Mouse (Mus musculus) activated CD4-positive, CD25-positive, alpha-beta regulatory T cell, adult 4 months (primary cell): Measurements from ENCODE around the gene 1700029I15Rik. TPM values are rescaled to one million over a fixed set of nuclear protein-coding genes. Genes with fewer than 3 reads are reported as not detected.

Experiments used
- ATAC-seq: one replicate; pipeline ENCODE4 v1.8.0; 2017
- polyA plus RNA-seq, 2 experiments: library from polyadenylated mRNA; unstranded; fragments of 100-300 nt; shearing (Covaris generic); gene quantifications; one replicate each; pipeline ENCODE4 v1.2.1; 2017

Gene 1700029I15Rik
- polyA plus RNA-seq, 2 experiments from 2014 or later: 1.1 to 1.2 TPM

GRCm38 (mm10) chr2:92374514-92374913 lies 7.8 kb upstream of the 1700029I15Rik start, which contains the start of the genes Pex16 and Large2:
Gene Pex16, plus strand, starts transcription at chr2:92374676.
Gene Large2, minus strand, starts transcription at chr2:92374869.
- ATAC-seq: no peak

DNA sequence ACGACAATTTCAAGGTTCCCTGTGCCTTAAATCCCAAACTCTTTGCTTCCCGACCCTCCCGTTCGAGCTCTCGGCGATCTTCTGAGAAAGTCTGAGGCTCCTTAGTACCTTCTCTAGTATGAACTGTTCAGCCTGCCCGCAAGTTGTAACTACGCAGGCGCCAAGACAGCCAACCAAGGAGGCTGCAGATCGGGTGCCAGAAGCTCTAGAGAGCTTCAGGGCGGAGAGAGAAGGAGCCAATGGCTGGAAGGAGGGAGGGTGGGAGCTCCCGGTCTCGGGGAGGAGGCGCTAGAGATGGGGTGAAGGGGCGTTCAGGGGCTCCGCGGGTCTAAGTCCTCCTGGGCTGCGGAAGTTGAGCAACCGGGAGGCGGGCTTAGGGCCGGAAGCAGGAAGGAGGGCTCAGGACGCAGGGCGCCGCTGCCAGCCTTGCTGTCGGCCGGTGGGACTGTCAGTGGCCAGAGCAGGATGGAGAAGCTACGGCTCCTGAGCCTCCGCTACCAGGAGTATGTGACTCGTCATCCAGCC lies 7.2 kb upstream of the 1700029I15Rik start:
- peak; percentile 91 for ATAC-seq

- ATAC-seq: no peak
These were observed 6.5 kb upstream of the 1700029I15Rik start for GRCm38 (mm10) chr2:92375788-92376187.

DNA sequence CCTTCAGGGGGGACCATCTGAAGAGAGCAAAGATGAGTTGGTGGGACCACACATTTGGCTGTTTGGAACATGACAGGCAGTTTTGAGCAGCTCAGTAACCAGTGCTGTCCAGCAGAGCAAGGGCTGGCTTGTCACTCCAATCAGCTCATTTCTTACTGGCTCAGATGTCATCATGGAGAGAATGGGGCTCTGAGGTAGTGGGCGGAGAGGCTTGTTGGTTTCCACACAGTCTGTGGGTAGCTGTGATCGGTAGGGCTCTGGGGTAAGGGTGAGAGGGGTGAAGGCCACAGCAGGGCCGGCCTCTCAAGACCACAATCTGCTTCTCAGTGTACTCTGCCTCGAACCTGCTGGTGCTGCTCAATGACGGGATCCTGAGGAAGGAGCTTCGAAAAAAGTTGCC lies 6.0 kb upstream of the 1700029I15Rik start:
- ATAC-seq: no peak

DNA sequence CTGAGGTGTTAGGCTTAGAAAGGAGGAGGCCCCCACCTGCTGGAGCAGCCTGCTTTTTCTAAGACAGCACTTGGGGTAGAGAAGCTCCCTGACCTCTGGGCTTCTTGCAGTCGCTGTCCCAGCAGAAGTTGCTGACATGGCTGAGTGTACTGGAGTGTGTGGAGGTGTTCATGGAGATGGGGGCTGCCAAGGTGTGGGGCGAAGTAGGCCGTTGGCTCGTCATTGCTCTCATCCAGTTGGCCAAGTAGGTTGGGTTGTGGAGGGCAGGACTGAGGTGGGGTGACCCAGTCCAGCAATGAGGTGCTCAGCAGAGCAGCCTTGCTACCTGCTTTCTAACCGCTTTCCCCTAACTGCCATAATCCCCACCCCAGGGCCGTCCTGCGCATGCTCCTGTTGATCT lies 5.0 kb upstream of the 1700029I15Rik start:
- ATAC-seq: no peak

DNA sequence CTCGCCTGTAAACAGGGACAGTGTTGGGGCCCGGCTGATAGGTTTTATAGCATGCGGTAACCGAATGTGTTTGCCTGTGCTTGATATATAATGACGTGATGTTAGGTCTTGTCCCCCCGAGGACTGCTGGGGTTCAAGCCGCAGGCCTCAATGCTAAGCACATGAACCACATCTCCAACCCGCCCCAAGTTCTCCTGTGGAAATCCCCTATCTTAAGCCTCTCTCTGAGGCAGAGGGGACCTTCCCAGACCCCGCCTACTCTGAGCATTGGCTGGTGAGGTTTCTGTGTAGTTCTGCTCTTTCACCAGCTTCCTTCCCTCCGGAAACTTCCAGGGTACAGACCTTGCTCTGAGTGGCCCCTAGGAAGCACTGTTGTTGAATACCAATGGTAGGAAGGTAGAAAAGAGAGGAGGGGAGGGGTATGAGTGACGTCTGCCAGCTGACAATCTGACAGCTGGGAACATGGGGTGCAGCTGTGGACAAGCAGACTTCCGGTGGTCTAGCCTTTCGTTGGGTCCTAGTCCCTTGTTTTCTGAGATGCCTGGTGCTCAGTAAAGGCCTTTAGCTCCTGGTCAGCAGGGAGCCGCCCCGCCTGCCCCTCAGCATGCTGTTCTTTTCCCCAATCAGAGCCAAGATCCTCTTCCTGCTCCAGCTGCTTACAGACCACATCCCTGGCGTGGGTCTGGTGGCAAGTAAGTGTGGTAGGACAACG lies 2.4 kb upstream of the 1700029I15Rik start:
- ATAC-seq: peak; percentile 43

DNA sequence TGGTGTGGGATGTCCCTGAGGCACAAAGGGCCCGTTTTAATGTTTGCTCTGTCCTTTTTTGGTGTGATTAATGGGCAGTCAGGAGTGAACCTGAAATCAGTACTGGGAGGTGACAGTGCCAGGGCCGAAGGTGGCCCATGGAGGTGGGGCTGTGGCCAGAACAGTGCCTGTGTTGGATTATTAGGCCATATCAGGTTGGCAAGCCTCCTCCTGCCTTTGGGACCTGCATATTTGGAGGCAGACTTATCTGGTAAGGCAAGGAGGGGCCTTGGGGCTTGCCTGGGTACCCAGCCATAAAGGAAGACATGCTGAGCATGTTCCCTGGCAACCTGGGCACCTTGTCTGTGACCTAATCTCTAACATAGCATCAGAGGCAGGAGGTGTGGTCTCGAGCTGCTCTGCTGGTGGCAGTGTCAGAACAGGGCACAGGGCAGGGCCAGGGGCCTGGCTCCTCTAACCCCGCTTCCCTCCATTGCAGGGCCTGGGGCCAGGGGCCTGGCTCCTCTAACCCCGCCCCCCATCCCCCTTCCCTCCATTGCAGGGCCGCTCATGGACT lies 1.8 kb upstream of the 1700029I15Rik start:
- ATAC-seq: no peak

GRCm38 (mm10) chr2:92381161-92381560 lies 1.2 kb upstream of the 1700029I15Rik start:
- ATAC-seq: no peak

GRCm38 (mm10) chr2:92382759-92383158 lies 421 bp downstream of the 1700029I15Rik start:
- ATAC-seq: no peak

DNA sequence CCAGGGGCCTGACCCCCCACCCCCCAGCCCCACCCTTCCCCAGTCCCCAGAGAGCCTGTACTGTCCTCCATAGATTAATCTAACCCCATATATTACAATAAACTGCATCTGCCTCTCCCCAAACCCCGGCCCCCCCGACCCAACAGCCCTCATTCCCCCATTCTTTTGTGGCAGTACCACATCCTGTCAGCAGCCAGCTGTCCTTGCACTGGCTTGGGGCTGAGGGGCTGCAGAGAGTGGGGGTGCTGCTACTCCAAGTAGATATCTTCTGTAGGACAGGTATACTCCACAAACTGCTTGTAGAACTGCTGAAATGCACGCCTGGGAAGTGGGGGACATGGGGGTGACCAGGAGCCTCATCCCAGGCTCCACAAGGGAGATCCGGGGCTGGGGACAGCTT lies 1.8 kb downstream of the 1700029I15Rik start:
- ATAC-seq: no peak

GRCm38 (mm10) chr2:92385113-92386051 lies 3.0 kb downstream of the 1700029I15Rik start:
- ATAC-seq: no peak

GRCm38 (mm10) chr2:92386821-92387570 lies 4.7 kb downstream of the 1700029I15Rik start:
- ATAC-seq: no peak

DNA sequence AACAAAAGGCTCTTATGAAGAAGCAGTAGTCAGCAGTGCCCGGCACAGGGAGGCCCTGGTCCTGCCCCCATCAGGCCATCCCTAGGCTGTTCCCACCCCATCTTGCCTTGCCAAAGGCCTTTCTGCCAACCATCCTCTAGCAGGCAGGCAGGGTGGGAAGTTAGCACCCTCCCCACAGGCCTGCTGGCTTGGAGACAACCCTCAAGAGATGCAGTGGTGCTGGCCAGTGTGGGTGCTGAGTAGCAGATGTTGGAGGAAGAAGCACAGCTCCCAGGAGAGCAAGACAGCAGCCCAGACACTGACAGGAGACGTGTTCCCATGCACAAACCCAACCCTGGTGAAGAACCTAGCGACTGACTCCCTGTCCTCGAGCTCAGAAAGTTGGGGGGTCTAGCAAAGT lies 5.3 kb downstream of the 1700029I15Rik start:
- ATAC-seq: no peak

- ATAC-seq: no peak
These were observed 5.8 kb downstream of the 1700029I15Rik start for GRCm38 (mm10) chr2:92388081-92388517.

DNA sequence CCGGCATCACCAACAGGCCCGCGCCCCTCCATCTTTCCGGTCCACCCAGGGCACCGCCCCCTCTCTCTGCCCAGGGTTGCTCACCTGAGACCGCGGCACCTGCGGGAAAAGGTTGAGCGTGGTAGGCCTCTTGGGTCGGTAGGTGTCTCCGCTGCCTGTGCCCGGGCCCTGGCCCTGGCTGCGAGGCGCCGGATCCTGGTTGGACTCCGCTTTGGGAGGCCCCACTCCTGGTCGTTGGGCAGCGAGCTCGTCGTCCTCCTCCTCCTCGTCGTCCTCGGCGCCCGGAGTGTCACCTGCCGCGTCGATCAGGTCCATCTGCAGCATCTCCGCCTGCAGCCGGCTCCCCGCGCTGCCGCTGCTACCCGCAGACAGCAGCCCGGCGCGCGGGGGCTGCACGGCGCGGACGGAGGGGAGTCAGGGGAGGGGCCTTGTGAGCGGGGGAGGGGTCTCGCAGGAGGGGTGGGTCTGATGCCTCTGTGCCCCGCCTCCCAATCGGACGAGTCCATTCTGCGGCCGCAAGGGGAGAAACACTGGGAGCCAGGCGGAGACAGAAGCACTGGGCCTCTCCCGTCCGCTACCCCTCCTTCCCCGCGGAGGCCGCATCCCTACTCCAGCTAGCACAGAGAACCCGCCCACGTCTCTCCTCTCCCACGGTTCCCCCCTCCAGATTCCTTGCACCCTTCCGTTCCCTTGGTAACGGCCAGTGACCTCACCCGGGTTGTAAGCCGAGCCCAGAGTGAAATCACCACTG lies 6.7 kb downstream of the 1700029I15Rik start:
- peak; percentile 34 for ATAC-seq

GRCm38 (mm10) chr2:92389645-92390044 lies 7.3 kb downstream of the 1700029I15Rik start:
- no peak for ATAC-seq

DNA sequence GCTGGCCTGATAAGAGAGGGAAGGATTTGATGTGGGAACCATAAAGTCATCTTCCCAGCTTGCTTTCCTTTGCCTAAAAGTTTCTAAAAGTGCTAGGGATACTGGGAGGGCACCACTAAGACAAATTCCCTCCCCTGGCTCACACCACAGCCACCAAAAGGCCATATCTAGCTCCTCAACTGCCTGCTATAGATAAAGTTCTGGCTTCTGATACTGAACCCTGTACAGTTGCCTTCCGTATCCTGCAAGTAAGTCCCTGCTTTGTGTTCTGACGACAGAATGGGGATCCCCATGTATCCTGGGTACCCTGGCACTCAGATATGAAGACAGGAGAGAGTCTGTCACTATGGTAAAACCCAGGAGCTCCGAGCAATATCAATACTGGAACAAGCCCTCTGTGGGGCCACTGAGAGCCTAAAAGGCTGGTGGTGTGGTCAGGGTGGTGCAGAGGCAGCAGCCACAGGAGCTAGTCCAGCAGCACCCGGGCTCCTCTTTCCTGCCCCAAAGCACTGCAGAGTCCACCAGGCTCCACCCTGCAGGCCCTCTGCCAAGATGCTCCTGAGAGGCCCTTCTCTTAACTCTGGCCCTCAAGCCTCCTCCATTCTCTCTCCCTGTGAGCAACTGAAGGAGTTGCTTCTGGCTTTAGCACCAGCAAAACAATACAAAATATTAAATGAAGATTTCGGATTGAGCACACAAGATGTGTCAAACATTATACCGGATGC lies 8.0 kb downstream of the 1700029I15Rik start:
- ATAC-seq: no peak

- no peak for ATAC-seq
These were observed 8.8 kb downstream of the 1700029I15Rik start for GRCm38 (mm10) chr2:92391116-92391515.

GRCm38 (mm10) chr2:92391703-92392317 lies 9.5 kb downstream of the 1700029I15Rik start:
- ATAC-seq: no peak
